Mouse (Mus musculus): ENCODE data around the gene Ctnnbl1. TPM values are rescaled to one million over a fixed set of nuclear protein-coding genes. Genes with fewer than 3 reads are reported as not detected.

Ctnnbl1 gene
- polyA plus RNA-seq, 1 experiment from 2014 or later = 47.4 TPM

DNA sequence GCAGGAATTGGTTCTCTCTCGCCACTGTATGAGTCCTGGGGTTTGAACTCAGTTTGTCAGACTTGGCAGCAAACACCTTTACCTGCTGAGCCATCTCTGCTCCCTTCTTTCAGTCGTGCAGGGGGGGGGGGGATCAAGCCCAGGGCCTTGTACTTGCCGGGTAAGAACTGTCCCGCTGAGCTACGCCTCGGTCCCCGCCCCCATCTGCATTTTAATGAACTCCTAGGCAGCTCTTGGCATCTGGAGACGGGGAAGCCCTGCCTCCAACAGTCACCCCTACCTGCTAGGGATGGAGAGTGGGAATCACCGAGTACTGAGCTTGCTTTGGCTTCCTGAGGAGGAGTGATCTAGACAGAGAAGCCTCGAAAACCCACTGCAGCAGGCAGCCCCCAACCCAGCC is 181.3 kb downstream of the Ctnnbl1 start:
- no peak for ATAC-seq

GRCm38 (mm10) chr2:157921551-157921950 is 184.3 kb downstream of the Ctnnbl1 start:
- H3K36me3 ChIP-seq = no peaks in the 10 kb centered on the region
- 0 out of 2 replicates have a peak, but pooled peaks cover 2% of the 10 kb centered on the region for H3K4me1 ChIP-seq (replicated peaks)
- no peak overlapping the region for H3K4me2 ChIP-seq (replicated peaks)
- no peak overlapping the region for H3K4me3 ChIP-seq (replicated peaks)
- H3K9ac ChIP-seq = no peak overlapping the region
- no peak for ATAC-seq
- WGBS = 61% methylated on average over 7 of the region's 7 CpGs
- H3K9me3 ChIP-seq = no peaks in the 10 kb centered on the region
- peaks cover 14% of the 10 kb centered on the region for H3K27me3 ChIP-seq (replicated peaks)
- H3K27ac ChIP-seq = no peak overlapping the region

More for the DNA sequence above, 181.3 kb downstream of the Ctnnbl1 start:
- peaks cover 7% of the 10 kb centered on the region for H3K4me1 ChIP-seq (replicated peaks)
- no peak overlapping the region for H3K9ac ChIP-seq
- no peaks in the 10 kb centered on the region for H3K9me3 ChIP-seq
- H3K27me3 ChIP-seq (replicated peaks) = peaks cover 45% of the 10 kb centered on the region
- no peak overlapping the region for H3K27ac ChIP-seq
- WGBS = 10% methylated on average over 10 of the region's 10 CpGs
- no peaks in the 10 kb centered on the region for H3K36me3 ChIP-seq
- no peak overlapping the region for H3K4me3 ChIP-seq (replicated peaks)
- no peak overlapping the region for H3K4me2 ChIP-seq (replicated peaks)

DNA sequence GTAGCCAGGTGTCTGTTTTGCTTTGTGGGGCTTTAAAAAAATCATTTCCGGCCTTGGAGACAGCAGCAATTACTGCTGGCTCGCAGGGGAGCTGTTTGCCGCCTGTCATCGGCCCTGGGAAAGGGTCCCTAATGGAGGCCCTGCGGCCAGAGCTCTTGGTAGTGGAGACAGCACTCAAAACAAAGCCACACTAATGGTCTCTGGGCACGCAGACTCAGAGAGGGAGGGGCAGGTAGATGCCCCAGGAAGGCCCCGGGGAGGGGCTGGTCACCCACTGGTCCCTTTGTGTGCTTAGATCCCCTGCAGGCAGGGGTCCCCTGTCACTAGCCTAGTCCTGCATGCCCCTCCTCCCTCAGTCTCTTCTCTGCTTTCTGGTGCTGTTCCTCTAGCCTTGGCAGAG is 186.2 kb downstream of the Ctnnbl1 start:
- Histone ChIP-seq H3K4me1 (replicated peaks) (0 out of 2 replicates have a peak, but pooled peaks cover 2% of the 10 kb centered on the region), H3K9me3 (no peaks in the 10 kb centered on the region), H3K27ac (no peak overlapping the region), H3K4me2 (replicated peaks) (no peak overlapping the region), H3K36me3 (no peaks in the 10 kb centered on the region), H3K9ac (no peak overlapping the region), H3K27me3 (replicated peaks) (no peaks in the 10 kb centered on the region; the same call in 1 of the 2 replicates), H3K4me3 (replicated peaks) (no peak overlapping the region)
- 3% methylated on average over 7 of the region's 7 CpGs for WGBS
- no peak for ATAC-seq

DNA sequence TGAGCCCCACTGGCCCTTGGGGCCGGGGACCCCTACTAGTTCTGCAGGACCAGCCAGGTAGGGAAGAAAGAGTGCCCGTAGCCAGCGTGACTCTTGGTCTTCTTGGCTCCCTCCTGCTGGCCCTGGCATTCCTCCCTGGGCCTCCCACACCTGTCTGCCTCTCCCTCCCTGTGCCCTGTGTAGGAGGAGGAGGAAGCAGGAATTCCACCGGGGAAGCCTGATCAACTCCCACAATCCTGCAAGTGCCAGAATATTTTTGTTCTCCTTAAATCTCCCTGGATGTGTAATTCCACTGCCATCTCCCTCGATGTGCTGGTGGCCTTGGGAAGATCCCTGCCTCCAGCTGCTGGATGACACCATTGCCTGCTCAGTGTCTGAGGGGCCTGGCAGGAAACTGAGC is 187.3 kb downstream of the Ctnnbl1 start:
- 56% methylated on average over 5 of the region's 5 CpGs for WGBS
- no peaks in the 10 kb centered on the region for H3K36me3 ChIP-seq
- no peaks in the 10 kb centered on the region for H3K9me3 ChIP-seq
- no peak overlapping the region for H3K27ac ChIP-seq
- H3K4me3 ChIP-seq (replicated peaks) = no peak overlapping the region
- no peaks in the 10 kb centered on the region; the same call in 1 of the 2 replicates for H3K27me3 ChIP-seq (replicated peaks)
- H3K4me2 ChIP-seq (replicated peaks) = no peak overlapping the region
- no peak for ATAC-seq
- no peak overlapping the region for H3K9ac ChIP-seq
- 0 out of 2 replicates have a peak, but pooled peaks cover 2% of the 10 kb centered on the region for H3K4me1 ChIP-seq (replicated peaks)

DNA sequence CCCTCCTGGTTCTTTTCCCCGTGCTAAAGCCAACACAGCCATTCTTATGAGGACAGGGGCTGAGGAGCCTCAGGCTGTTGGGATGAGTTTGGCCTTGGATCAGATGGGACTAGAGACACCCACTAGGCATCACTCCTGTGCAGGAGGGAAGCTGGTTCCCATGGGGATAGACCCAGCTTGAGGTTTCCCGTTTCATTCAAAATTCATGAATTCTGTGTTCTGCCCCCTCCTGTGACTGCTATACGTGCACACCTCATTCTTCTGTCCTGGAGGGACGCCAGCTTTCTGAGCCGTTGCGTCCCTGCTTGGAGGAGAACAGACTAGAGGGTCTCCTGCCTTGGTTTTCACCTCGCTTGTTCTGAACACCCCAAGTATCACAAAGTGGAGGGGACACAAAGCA is 189.3 kb downstream of the Ctnnbl1 start:
- no peaks in the 10 kb centered on the region for H3K27me3 ChIP-seq (replicated peaks)
- H3K4me3 ChIP-seq (replicated peaks) = no peak overlapping the region
- 69% methylated on average over 7 of the region's 7 CpGs for WGBS
- H3K4me2 ChIP-seq (replicated peaks) = no peak overlapping the region
- no peaks in the 10 kb centered on the region for H3K36me3 ChIP-seq
- no peak for ATAC-seq
- no peak overlapping the region for H3K9ac ChIP-seq
- 0 out of 2 replicates have a peak, but pooled peaks cover 2% of the 10 kb centered on the region for H3K4me1 ChIP-seq (replicated peaks)
- no peaks in the 10 kb centered on the region for H3K9me3 ChIP-seq
- H3K27ac ChIP-seq = no peak overlapping the region

GRCm38 (mm10) chr2:157926927-157927326 is 189.7 kb downstream of the Ctnnbl1 start:
- Histone ChIP-seq H3K36me3 (no peaks in the 10 kb centered on the region), H3K9ac (no peak overlapping the region), H3K4me1 (replicated peaks) (0 out of 2 replicates have a peak, but pooled peaks cover 2% of the 10 kb centered on the region), H3K9me3 (no peaks in the 10 kb centered on the region), H3K27me3 (replicated peaks) (no peaks in the 10 kb centered on the region), H3K4me3 (replicated peaks) (no peak overlapping the region), H3K4me2 (replicated peaks) (no peak overlapping the region), H3K27ac (no peak overlapping the region)
- ATAC-seq = no peak
- 61% methylated on average over 3 of the region's 3 CpGs for WGBS

GRCm38 (mm10) chr2:157927397-157927796 is 190.2 kb downstream of the Ctnnbl1 start:
- no peak for ATAC-seq
- Histone ChIP-seq H3K9me3 (no peaks in the 10 kb centered on the region), H3K4me3 (replicated peaks) (no peak overlapping the region), H3K4me1 (replicated peaks) (0 out of 2 replicates have a peak, but pooled peaks cover 2% of the 10 kb centered on the region), H3K27ac (no peak overlapping the region), H3K36me3 (no peaks in the 10 kb centered on the region), H3K4me2 (replicated peaks) (no peak overlapping the region), H3K9ac (no peak overlapping the region), H3K27me3 (replicated peaks) (no peaks in the 10 kb centered on the region)
- 66% methylated on average over 20 of the region's 20 CpGs for WGBS

DNA sequence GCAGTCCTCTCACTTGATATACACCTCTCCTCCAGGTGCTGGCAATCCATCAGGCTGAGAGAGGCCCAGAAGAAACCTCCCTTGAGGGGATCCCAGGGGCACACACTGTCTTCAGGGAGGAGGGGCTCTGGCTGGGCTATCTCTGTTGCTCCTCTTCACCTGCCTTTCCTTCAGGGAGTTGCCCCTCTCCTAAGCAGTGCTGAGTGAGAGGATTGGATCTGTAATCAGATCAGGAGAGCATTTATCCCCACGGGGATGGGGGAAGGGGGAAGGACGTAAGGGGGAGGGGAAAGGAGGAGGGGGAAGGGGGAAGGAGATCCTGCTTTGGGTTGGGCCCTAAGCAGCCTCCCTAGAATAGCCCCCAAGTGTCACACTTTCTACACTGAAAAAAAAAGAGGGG is 190.6 kb downstream of the Ctnnbl1 start:
- ATAC-seq = no peak
- Histone ChIP-seq H3K4me2 (replicated peaks) (no peak overlapping the region), H3K36me3 (no peaks in the 10 kb centered on the region)

DNA sequence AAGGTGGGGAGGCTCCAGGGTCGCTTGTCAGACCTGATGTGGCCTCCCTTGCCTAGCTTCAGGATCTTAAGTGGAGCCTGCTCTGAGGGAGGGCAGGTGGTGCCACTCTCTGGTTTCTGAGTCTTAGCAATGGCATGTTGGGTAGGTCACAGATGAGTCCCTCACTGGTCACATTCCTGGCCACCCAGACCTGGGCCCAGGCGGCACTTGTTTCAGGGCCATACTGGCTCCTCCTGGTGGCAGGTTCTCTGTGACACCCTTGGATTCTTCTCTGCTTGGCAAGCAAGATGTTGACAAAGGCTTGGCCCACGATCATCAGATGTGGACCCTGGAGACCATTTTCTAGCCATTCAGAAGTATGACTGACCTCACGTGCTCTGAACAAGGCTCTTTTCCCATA is 195.5 kb downstream of the Ctnnbl1 start:
- no peak for ATAC-seq
- Histone ChIP-seq H3K4me1 (replicated peaks) (no peaks in the 10 kb centered on the region; the same call in none of the 2 replicates), H3K4me2 (replicated peaks) (no peak overlapping the region), H3K4me3 (replicated peaks) (no peak overlapping the region), H3K9ac (no peak overlapping the region), H3K36me3 (no peaks in the 10 kb centered on the region), H3K27me3 (replicated peaks) (no peaks in the 10 kb centered on the region), H3K9me3 (no peaks in the 10 kb centered on the region), H3K27ac (no peak overlapping the region)
- 82% methylated on average over 4 of the region's 4 CpGs for WGBS

More for the DNA sequence above, 190.6 kb downstream of the Ctnnbl1 start:
- Histone ChIP-seq H3K27ac (no peak overlapping the region), H3K9ac (no peak overlapping the region), H3K4me3 (replicated peaks) (no peak overlapping the region), H3K27me3 (replicated peaks) (no peaks in the 10 kb centered on the region), H3K9me3 (no peaks in the 10 kb centered on the region), H3K4me1 (replicated peaks) (0 out of 2 replicates have a peak, but pooled peaks cover 2% of the 10 kb centered on the region)
- WGBS = 26% methylated on average over 2 of the region's 2 CpGs

GRCm38 (mm10) chr2:157935444-157936171 is 198.4 kb downstream of the Ctnnbl1 start:
- Histone ChIP-seq H3K4me1 (replicated peaks) (peaks cover 3% of the 10 kb centered on the region), H3K27ac (no peak overlapping the region), H3K9me3 (no peaks in the 10 kb centered on the region), H3K4me2 (replicated peaks) (0 out of 2 replicates have a peak overlapping the region, but pooled peaks have one; percentile 19), H3K36me3 (no peaks in the 10 kb centered on the region), H3K4me3 (replicated peaks) (no peak overlapping the region), H3K9ac (no peak overlapping the region), H3K27me3 (replicated peaks) (peaks cover 16% of the 10 kb centered on the region)
- peak; percentile 85 for ATAC-seq
- WGBS = 58% methylated on average over 11 of the region's 11 CpGs

DNA sequence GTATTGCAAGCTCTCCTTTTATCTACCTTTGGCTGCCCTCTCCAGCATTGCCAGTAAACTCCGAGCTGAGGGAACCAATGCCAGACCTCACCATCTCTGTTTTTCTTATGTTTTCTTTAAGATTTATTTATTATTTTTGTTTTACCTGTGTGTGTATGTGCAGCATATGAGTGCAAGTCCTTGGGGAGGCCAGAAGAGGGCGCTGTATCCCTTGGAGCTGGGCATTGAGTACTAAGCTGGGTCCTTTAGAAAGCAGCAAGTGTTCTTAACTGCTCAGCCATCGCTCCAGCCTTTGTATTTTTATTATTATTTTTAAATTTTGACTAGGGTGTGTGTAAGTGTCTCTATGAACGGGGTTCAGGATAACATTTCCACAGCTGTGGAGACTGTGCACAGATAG is 199.5 kb downstream of the Ctnnbl1 start:
- no peak for ATAC-seq
- no peak overlapping the region for H3K9ac ChIP-seq
- peaks cover 26% of the 10 kb centered on the region for H3K27me3 ChIP-seq (replicated peaks)
- H3K4me2 ChIP-seq (replicated peaks) = no peak overlapping the region
- no peak overlapping the region for H3K27ac ChIP-seq
- peaks cover 11% of the 10 kb centered on the region for H3K4me1 ChIP-seq (replicated peaks)
- no peaks in the 10 kb centered on the region for H3K36me3 ChIP-seq
- 80% methylated on average over 4 of the region's 4 CpGs for WGBS
- no peak overlapping the region for H3K4me3 ChIP-seq (replicated peaks)
- H3K9me3 ChIP-seq = no peaks in the 10 kb centered on the region

- 8% methylated on average over 18 of the region's 18 CpGs for WGBS
- no peak for ATAC-seq
- Histone ChIP-seq H3K27me3 (replicated peaks) (peaks cover 31% of the 10 kb centered on the region), H3K4me1 (replicated peaks) (peaks cover 24% of the 10 kb centered on the region), H3K4me2 (replicated peaks) (peak overlapping the region; percentile 43), H3K9ac (no peak overlapping the region), H3K36me3 (no peaks in the 10 kb centered on the region), H3K27ac (no peak overlapping the region), H3K9me3 (no peaks in the 10 kb centered on the region), H3K4me3 (replicated peaks) (peak overlapping the region; percentile 14; the same call in 1 of the 2 replicates)
These were observed 203.5 kb downstream of the Ctnnbl1 start for GRCm38 (mm10) chr2:157940586-157941185.
